Mouse (Mus musculus) hindbrain, embryonic 16.5 days (tissue): ENCODE measurements around the gene Ptpn3. TPM values are rescaled to one million over a fixed set of nuclear protein-coding genes. Genes with fewer than 3 reads are reported as not detected.

Experiments
- ATAC-seq: fragments of 200-750 bp; cut with Nextera tagmentation; 2 replicates; pipeline ENCODE4 v1.8.0; 2017; ENCODE audit warnings: moderate TSS enrichment, moderate library complexity
- H3K27ac ChIP-seq: fragments of 300-500 bp; sonication (generic); 2 replicates; pipeline ENCODE4 v1.5.1; 2014; ENCODE audit warnings: low read depth, mild to moderate bottlenecking, control low read depth, low read length, moderate library complexity
- H3K27me3 ChIP-seq: fragments of 300-500 bp; sonication (generic); replicated peaks from 2 replicates; pipeline ENCODE4 v1.6.1; 2014; ENCODE audit warnings: low read length; ENCODE audit not compliant: control insufficient read depth, insufficient read depth
- H3K36me3 ChIP-seq: fragments of 300-500 bp; sonication (generic); 2 replicates; pipeline ENCODE4 v1.6.1; 2014; ENCODE audit warnings: mild to moderate bottlenecking, low read length, moderate library complexity, mixed read lengths; ENCODE audit not compliant: control insufficient read depth, insufficient read depth
- H3K4me1 ChIP-seq: fragments of 300-500 bp; sonication (generic); 2 replicates; pipeline ENCODE4 v1.6.1; 2014; ENCODE audit warnings: low read depth, low read length; ENCODE audit not compliant: control insufficient read depth, insufficient read depth
- H3K4me2 ChIP-seq: fragments of 300-500 bp; sonication (generic); 2 replicates; pipeline ENCODE4 v1.6.1; 2014; ENCODE audit warnings: mild to moderate bottlenecking, low read length, control low read depth, moderate library complexity
- H3K4me3 ChIP-seq: fragments of 300-500 bp; sonication (generic); 2 replicates; pipeline ENCODE4 v1.5.1; 2014; ENCODE audit warnings: mild to moderate bottlenecking, low read length, control low read depth, moderate library complexity
- H3K9ac ChIP-seq: fragments of 300-500 bp; sonication (generic); 2 replicates; pipeline ENCODE4 v1.6.1; 2014; ENCODE audit warnings: low read depth, mild to moderate bottlenecking, control low read depth, low read length, moderate library complexity
- H3K9me3 ChIP-seq: fragments of 300-500 bp; sonication (generic); 2 replicates; pipeline ENCODE4 v1.6.1; 2014; ENCODE audit warnings: mild to moderate bottlenecking, low read length, moderate library complexity; ENCODE audit not compliant: control insufficient read depth
- WGBS: fragments of 180-500 bp; shearing (Covaris S2); extraction: QIAGEN DNeasy Blood & Tissue Kit; methylation state at CpG from one replicate; pipeline ENCODE4 v1.1.7; 2014; 5-methylcytosine and 5-hydroxymethylcytosine counted together
- polyA plus RNA-seq: library from polyadenylated mRNA; unstranded; fragments of >200 nt; fragmentation: Nextera tagmentation; extraction: Ambion mirVana; gene quantifications from 2 replicates; pipeline ENCODE4 v1.2.1, GENCODE M21; 2015

Ptpn3 gene
- polyA plus RNA-seq, 1 experiment from 2014 or later, result 2.8 TPM

DNA sequence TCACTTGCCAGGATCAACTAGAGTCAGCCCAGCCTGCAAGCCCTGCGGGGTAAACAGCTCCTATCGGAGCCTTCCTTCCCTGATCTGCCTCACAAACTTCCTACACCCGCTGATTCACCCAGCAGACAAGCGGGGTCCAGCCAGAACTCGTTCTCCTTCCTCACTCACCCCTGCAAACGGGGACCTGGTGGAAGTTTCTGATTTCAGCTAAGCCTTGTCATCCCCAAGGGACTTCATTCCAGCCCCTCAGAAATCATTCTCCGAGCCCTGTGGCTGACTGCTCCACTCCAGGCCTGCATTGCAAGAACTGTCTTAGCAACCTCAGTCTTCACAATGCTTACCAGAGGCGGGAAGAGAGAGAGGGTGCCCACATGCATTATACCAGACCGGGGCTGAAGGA, 39.8 kb downstream of the Ptpn3 start:
- no peak for ATAC-seq
- no peak overlapping the region for H3K27ac ChIP-seq
- H3K36me3 ChIP-seq, result no peaks in the 10 kb centered on the region
- no peaks in the 10 kb centered on the region for H3K9me3 ChIP-seq
- H3K4me2 ChIP-seq, result no peak overlapping the region
- peaks cover 6% of the 10 kb centered on the region for H3K4me1 ChIP-seq
- WGBS, result 73% methylated on average over 9 of the region's 9 CpGs
- H3K27me3 ChIP-seq, result no peaks in the 10 kb centered on the region
- no peak overlapping the region for H3K9ac ChIP-seq
- no peak overlapping the region for H3K4me3 ChIP-seq

DNA sequence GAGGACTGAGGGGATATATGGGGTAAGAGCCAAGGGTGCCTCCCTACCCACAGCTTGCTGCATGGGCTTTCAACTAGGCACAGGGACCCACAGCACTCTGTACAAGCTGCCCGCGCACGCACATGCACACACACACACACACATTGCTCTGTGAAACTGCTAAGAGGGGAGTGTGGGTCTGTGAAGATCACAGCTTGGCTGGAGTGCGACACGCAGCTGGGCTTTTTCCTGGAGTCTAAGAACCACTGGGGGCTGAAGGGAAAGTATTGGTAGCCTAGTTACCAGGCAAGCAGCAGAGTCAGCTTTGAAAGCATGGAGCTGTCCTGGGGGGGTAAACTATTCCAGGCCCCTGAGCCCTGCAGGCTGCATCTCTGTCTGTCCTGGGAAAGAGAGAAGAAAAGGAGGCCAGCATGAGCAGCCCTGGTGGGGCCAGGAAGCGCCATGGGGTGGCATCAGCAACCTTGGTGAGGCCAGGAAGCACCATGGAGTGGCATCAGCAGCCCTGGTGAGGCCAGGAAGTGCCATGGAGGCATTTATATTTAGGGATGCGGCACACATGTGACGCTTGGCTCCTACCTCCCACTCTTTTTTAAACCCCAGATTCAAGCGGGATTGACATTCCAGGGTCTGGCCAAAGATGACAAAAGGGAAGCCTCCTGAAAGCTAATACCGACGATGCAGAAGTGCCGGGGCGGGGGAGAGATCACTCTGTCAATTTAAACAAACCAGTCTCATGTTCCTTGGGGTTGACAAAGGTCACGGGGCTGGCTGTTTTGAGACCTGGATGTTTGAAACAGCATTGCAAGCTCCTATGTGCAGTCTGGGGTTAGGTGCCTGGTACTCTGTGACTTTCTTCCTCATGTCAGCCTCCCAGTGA, 43.2 kb downstream of the Ptpn3 start:
- Histone ChIP-seq H3K4me3 (no peak overlapping the region), H3K9me3 (no peaks in the 10 kb centered on the region), H3K27ac (peak overlapping the region; percentile 39; the same call in 1 of the 2 replicates), H3K4me2 (no peak overlapping the region), H3K36me3 (no peaks in the 10 kb centered on the region), H3K4me1 (peaks cover 6% of the 10 kb centered on the region), H3K9ac (0 out of 2 replicates have a peak overlapping the region, but pooled peaks have one; percentile 28), H3K27me3 (no peaks in the 10 kb centered on the region)
- WGBS, result 27% methylated on average over 14 of the region's 14 CpGs
- peak; percentile 67 for ATAC-seq

DNA sequence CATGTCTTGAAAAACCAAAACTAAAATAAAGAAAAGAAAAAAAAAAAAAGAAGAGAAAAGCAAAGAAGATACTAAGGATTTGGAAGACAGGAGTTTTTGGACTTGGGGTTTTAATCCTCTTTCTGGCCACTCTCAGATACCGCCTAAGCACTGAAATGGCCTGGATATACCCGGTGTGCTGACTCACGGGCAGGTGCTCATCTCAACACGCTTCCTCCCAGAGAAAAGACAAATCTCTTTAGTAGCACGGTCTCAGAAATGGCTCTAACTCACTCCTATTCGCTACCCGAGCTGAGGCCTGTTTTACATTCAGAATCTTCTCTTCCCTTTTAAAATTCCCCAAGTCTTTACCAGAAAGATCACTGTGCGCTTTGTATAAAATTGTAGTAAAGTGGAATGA, 44.2 kb downstream of the Ptpn3 start:
- 77% methylated on average over 8 of the region's 8 CpGs for WGBS
- Histone ChIP-seq H3K4me1 (peaks cover 6% of the 10 kb centered on the region), H3K27ac (no peak overlapping the region), H3K9ac (no peak overlapping the region), H3K36me3 (no peaks in the 10 kb centered on the region), H3K9me3 (no peaks in the 10 kb centered on the region), H3K4me3 (no peak overlapping the region), H3K4me2 (no peak overlapping the region), H3K27me3 (no peaks in the 10 kb centered on the region)
- no peak for ATAC-seq

DNA sequence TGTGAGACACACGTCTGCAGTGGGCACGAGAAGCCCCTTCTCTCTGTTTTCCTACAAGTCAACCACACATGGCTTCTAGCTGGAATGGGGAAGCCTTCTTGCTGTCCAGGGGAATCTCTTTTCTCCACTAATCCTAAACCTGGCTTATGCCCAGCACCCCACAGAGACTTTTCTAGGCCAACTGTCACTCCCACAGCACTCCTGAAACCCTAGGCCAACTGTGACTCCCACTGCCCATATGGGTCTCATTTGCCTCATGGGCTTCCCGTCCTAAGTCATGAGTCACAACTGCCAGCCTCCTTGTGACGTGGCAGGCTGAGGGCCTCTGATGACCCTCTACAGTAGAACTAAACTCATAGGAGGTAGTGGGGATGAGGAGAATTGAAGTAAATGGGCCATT, 44.9 kb downstream of the Ptpn3 start:
- ATAC-seq, result no peak; the same call in 1 of the 2 replicates
- no peak overlapping the region for H3K4me2 ChIP-seq
- no peaks in the 10 kb centered on the region for H3K36me3 ChIP-seq
- H3K4me1 ChIP-seq, result peaks cover 6% of the 10 kb centered on the region
- no peaks in the 10 kb centered on the region for H3K27me3 ChIP-seq
- no peak overlapping the region for H3K9ac ChIP-seq
- no peaks in the 10 kb centered on the region for H3K9me3 ChIP-seq
- 67% methylated on average over 4 of the region's 4 CpGs for WGBS
- no peak overlapping the region for H3K27ac ChIP-seq
- H3K4me3 ChIP-seq, result no peak overlapping the region

DNA sequence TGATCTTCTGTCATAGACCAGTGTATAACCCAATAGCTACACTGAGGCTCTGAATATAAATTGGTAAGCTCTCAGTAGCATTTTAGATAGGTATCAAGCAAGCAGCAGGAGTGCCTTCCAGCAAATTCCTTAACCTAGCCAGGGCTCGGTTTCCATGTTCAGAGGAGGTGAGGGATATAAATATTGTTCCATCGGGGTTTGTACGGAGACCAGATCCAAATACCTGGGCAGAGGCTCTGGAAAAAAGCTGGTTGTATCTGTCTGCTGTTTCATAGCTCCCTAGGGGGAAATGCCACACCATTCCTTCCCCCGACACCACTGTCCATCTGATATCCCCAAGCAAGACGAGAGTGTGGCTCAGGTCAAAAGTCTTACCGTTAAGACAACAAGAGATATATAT, 47.2 kb downstream of the Ptpn3 start:
- WGBS, result 88% methylated on average over 6 of the region's 6 CpGs
- H3K36me3 ChIP-seq, result no peaks in the 10 kb centered on the region
- no peak overlapping the region for H3K4me2 ChIP-seq
- ATAC-seq, result no peak
- no peak overlapping the region for H3K4me3 ChIP-seq
- H3K9ac ChIP-seq, result no peak overlapping the region
- no peak overlapping the region for H3K27ac ChIP-seq
- no peaks in the 10 kb centered on the region; the same call in 1 of the 2 replicates for H3K27me3 ChIP-seq
- H3K9me3 ChIP-seq, result no peaks in the 10 kb centered on the region
- H3K4me1 ChIP-seq, result peaks cover 6% of the 10 kb centered on the region

DNA sequence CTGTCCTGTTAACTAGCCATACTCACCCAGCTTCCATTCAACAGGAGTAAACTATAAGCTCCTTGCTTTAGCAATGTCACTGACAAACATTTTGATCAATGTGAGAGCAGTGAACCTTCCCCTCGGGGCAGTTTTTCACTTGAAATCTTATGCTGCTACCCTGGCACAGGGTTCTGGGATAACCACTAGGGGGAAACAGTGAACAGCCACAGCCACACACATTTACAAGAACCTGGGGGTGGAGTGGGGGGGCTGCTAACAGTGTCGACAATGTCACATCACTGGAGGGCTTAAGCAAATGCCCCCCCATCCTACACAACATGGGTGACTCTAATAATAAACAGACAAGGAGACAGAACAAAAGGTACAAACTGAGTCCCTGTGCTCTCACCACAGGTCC, 51.0 kb downstream of the Ptpn3 start:
- ATAC-seq, result no peak
- no peaks in the 10 kb centered on the region for H3K36me3 ChIP-seq
- H3K4me1 ChIP-seq, result no peaks in the 10 kb centered on the region
- H3K9me3 ChIP-seq, result no peaks in the 10 kb centered on the region
- no peak overlapping the region for H3K4me2 ChIP-seq
- no peak overlapping the region for H3K4me3 ChIP-seq
- no peaks in the 10 kb centered on the region; the same call in 1 of the 2 replicates for H3K27me3 ChIP-seq
- no peak overlapping the region for H3K9ac ChIP-seq
- no peak overlapping the region for H3K27ac ChIP-seq
- WGBS, result 30% methylated on average over 2 of the region's 2 CpGs

DNA sequence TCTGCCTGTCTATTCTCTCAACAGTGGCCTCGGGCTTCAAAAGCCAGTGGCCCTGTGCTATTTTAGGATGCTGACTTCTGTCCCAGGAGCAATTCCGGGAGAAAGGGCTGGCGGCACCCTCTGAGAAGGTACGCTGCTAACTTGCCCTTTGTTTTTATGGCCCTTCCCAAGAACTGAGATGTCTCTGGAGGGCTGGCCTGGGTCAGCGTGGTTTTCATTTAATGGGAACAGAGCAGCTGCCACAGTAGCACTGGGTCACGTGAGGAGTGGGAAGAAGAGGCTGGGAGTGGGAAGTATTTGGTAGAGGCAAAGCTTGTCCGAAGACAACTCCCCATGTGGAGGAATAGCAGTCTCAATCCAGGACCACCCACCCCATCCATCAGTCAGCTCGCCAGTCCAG, 52.5 kb downstream of the Ptpn3 start:
- Histone ChIP-seq H3K4me2 (no peak overlapping the region), H3K4me3 (no peak overlapping the region), H3K27ac (no peak overlapping the region), H3K9ac (no peak overlapping the region), H3K4me1 (no peaks in the 10 kb centered on the region), H3K36me3 (no peaks in the 10 kb centered on the region), H3K27me3 (no peaks in the 10 kb centered on the region; the same call in 1 of the 2 replicates), H3K9me3 (no peaks in the 10 kb centered on the region)
- WGBS, result 35% methylated on average over 8 of the region's 8 CpGs
- no peak for ATAC-seq

DNA sequence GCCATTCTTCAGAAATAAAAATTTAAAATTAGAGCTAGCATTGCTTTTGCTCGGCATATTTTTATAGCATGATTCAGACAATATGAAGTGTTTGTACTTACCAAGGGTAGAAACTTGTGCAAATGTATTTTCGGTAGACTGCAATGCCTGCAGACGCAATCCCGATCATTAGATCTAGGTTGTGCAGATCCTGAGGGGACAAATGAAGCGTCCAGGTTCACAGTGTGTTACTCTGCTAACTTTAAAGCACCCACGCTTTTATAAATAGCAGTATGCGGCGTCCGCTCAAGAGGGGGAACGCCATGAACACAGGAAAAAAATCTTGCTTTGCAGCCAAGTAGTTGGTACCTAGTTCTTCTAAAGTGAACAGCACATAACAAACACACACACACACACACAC, 56.8 kb downstream of the Ptpn3 start:
- no peak for ATAC-seq
- Histone ChIP-seq H3K9me3 (no peaks in the 10 kb centered on the region), H3K4me1 (no peaks in the 10 kb centered on the region), H3K27ac (no peak overlapping the region), H3K4me3 (no peak overlapping the region), H3K27me3 (no peaks in the 10 kb centered on the region), H3K9ac (no peak overlapping the region), H3K36me3 (no peaks in the 10 kb centered on the region), H3K4me2 (no peak overlapping the region)
- WGBS, result 96% methylated on average over 10 of the region's 10 CpGs

DNA sequence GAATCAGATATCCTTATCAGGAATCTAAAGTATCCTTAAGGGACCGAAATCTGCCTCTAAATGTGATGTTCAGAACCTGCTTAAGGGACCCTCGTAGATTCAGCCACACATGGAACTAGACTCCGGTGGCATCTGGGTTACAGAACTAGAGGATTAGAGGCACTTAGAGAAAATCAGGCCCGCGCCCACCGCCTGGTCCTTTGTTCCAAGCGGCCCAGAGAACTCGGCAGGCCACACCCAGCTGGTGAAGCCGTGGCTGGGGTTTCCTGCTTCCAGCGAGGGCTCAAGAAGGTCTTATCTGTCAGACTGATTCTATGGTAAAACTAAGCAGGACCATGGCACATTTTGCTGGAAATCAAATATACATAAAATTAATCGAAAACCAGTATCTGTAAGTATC, 58.3 kb downstream of the Ptpn3 start:
- Histone ChIP-seq H3K4me3 (no peak overlapping the region), H3K4me2 (no peak overlapping the region), H3K27me3 (no peaks in the 10 kb centered on the region), H3K4me1 (no peaks in the 10 kb centered on the region), H3K27ac (no peak overlapping the region), H3K9me3 (no peaks in the 10 kb centered on the region), H3K9ac (no peak overlapping the region), H3K36me3 (no peaks in the 10 kb centered on the region)
- no peak for ATAC-seq
- 75% methylated on average over 11 of the region's 11 CpGs for WGBS
